Mouse (Mus musculus): Measurements from ENCODE around the gene Cldn14.

- TF ChIP-seq POLR2A (IDR thresholded peaks at IDR 0.05; ENCODE audit: control insufficient read depth, low read depth, low read length) (no peak), CTCF (IDR thresholded peaks at IDR 0.05; ENCODE audit: control insufficient read depth, insufficient read depth, insufficient replicate concordance, low read depth, low read length) (no peak)
Observed at GRCm38 (mm10) chr16:93874841-93875240, 133.8 kb downstream of the Cldn14 start.

All from testis, adult 2 months (tissue).